Mouse (Mus musculus) forebrain, embryonic 14.5 days (tissue): ENCODE measurements at regions not wholly inside any gene's neighbourhood (a gene's known extent, or its start where the extent isn't known, plus 50 kb on each side); places are given as distances from the start of the nearest gene placed in this dataset.

Experiments used
- ATAC-seq: fragments of 200-750 bp; cut with Nextera tagmentation; 2 replicates; pipeline ENCODE4 v1.8.0; 2017; ENCODE audit warnings: mild to moderate bottlenecking, moderate library complexity
- DNase-seq: peaks from one replicate; pipeline ENCODE4 v3.0.0-alpha.2; 2015; ENCODE audit warnings: low spot score
- H3K27ac ChIP-seq: fragments of 300-500 bp; sonication (generic); 2 replicates; pipeline ENCODE4 v1.5.1; 2014; ENCODE audit warnings: low read depth, mild to moderate bottlenecking, control low read depth, low read length, moderate library complexity
- H3K27me3 ChIP-seq: fragments of 300-500 bp; sonication (generic); replicated peaks from 2 replicates; pipeline ENCODE4 v1.6.1; 2014; ENCODE audit warnings: low read length, control low read depth, mixed read lengths; ENCODE audit not compliant: control insufficient read depth, insufficient read depth
- H3K36me3 ChIP-seq: fragments of 300-500 bp; sonication (generic); 2 replicates; pipeline ENCODE4 v1.6.1; 2014; ENCODE audit warnings: low read length, control low read depth; ENCODE audit not compliant: control insufficient read depth, insufficient read depth
- H3K4me1 ChIP-seq: fragments of 300-500 bp; sonication (generic); 2 replicates; pipeline ENCODE4 v1.6.1; 2014; ENCODE audit warnings: antibody characterized with exemption, low read length, control low read depth; ENCODE audit not compliant: control insufficient read depth, insufficient read depth
- H3K4me2 ChIP-seq: fragments of 300-500 bp; sonication (generic); 2 replicates; pipeline ENCODE4 v1.6.1; 2014; ENCODE audit warnings: mild to moderate bottlenecking, control low read depth, low read length
- H3K4me3 ChIP-seq: fragments of 300-500 bp; sonication (generic); 2 replicates; pipeline ENCODE4 v1.5.1; 2014; ENCODE audit warnings: low read depth, low read length, control low read depth
- H3K9ac ChIP-seq: fragments of 300-500 bp; sonication (generic); 2 replicates; pipeline ENCODE4 v1.6.1; 2014; ENCODE audit warnings: mild to moderate bottlenecking, low read length, control low read depth, moderate library complexity
- H3K9me3 ChIP-seq: fragments of 300-500 bp; sonication (generic); replicated peaks from 2 replicates; pipeline ENCODE4 v1.6.1; 2016; ENCODE audit warnings: low read length, control low read depth, mixed read lengths; ENCODE audit not compliant: control insufficient read depth
- WGBS: fragments of 180-500 bp; shearing (Covaris S2); extraction: QIAGEN DNeasy Blood & Tissue Kit; methylation state at CpG from one replicate; pipeline ENCODE4 v1.1.7; 2014; 5-methylcytosine and 5-hydroxymethylcytosine counted together

DNA sequence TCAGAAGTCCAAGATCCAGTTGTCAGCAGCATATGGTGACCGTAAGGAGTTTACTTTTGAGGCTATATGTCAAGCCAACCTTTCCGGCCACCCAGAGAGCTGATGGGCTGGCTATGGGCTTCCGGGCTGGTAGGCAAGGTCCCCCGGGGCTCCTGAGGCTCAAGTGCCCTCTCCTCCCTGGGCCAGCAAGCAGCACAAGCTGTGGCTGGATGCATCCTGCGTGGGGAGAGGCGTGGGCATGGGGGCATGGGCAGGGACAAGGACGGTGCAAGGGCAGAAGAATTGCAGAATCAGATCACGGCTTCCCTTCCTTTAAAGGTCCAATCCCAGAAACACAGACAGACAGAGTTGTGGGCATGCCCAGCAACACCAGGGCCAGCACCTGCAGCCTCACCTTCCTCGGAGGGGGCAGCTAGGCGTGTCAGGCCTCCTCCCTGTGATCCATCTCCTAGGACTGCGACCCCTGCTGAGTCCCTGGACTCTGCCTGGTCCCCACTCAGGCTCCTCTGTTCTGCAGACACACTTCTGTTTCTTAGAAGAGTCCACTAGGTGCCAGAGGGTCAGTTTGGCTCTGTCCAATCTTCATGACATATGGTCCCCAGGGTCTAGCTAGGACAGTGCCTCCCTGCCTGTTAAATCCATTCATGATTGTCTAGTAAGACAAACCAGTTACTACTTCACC lies 111.8 kb upstream of the Lemd2 start:
- H3K4me2 ChIP-seq, result no peak overlapping the region
- no peaks in the 10 kb centered on the region for H3K36me3 ChIP-seq
- no peak overlapping the region for H3K9ac ChIP-seq
- H3K4me3 ChIP-seq, result no peak overlapping the region
- no peaks in the 10 kb centered on the region for H3K27me3 ChIP-seq
- ATAC-seq, result no peak
- DNase-seq, result no peak
- WGBS, result 86% methylated on average over 11 of the region's 11 CpGs
- no peaks in the 10 kb centered on the region for H3K9me3 ChIP-seq
- H3K27ac ChIP-seq, result no peak overlapping the region
- H3K4me1 ChIP-seq, result peaks cover 27% of the 10 kb centered on the region

DNA sequence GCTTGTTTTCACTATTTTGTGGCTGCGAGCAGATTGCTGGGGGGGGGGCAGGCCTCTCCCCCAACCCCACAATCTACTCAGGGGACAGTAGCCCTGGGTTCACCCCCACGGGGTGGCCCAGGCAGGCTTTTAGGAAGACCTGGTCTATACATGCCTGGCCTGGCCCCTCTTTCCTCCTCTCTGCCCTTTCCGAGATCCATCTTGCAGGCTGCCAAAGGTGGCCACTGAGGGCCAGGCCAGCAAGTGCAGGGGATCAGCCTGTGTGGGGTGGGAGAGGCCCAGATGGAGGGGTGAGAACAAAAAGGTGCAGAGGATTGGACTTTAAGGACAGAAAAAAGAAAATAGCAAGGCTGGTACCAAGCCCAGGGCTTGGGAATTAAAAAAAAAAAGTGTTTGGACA lies 111.2 kb upstream of the Lemd2 start:
- peak; percentile 24; the same call in 1 of the 2 replicates for ATAC-seq
- no peaks in the 10 kb centered on the region for H3K27me3 ChIP-seq
- H3K27ac ChIP-seq, result no peak overlapping the region
- H3K9me3 ChIP-seq, result no peaks in the 10 kb centered on the region
- H3K36me3 ChIP-seq, result no peaks in the 10 kb centered on the region
- H3K4me1 ChIP-seq, result peaks cover 27% of the 10 kb centered on the region
- DNase-seq, result no peak
- no peak overlapping the region for H3K4me3 ChIP-seq
- H3K9ac ChIP-seq, result no peak overlapping the region
- H3K4me2 ChIP-seq, result no peak overlapping the region
- 26% methylated on average over 3 of the region's 3 CpGs for WGBS

- Histone ChIP-seq H3K4me2 (no peak overlapping the region), H3K9me3 (no peaks in the 10 kb centered on the region), H3K4me3 (no peak overlapping the region), H3K27ac (no peak overlapping the region), H3K36me3 (no peaks in the 10 kb centered on the region), H3K9ac (no peak overlapping the region), H3K27me3 (no peaks in the 10 kb centered on the region), H3K4me1 (peaks cover 27% of the 10 kb centered on the region)
- DNase-seq (peak; percentile 89), ATAC-seq (peak; percentile 78)
- WGBS, result 45% methylated on average over 7 of the region's 7 CpGs
Measured at GRCm38 (mm10) chr17:27314821-27315392, 110.6 kb upstream of the Lemd2 start.

- no peak overlapping the region for H3K9ac ChIP-seq
- H3K4me1 ChIP-seq, result no peaks in the 10 kb centered on the region
- H3K4me2 ChIP-seq, result no peak overlapping the region
- no peak for DNase-seq
- H3K27ac ChIP-seq, result no peak overlapping the region
- H3K27me3 ChIP-seq, result no peaks in the 10 kb centered on the region
- ATAC-seq, result no peak
- no peaks in the 10 kb centered on the region for H3K9me3 ChIP-seq
- no peaks in the 10 kb centered on the region for H3K36me3 ChIP-seq
- WGBS, result 60% methylated on average over 4 of the region's 4 CpGs
- H3K4me3 ChIP-seq, result no peak overlapping the region
Measured at GRCm38 (mm10) chr17:27308933-27309332, 104.7 kb upstream of the Lemd2 start.

DNA sequence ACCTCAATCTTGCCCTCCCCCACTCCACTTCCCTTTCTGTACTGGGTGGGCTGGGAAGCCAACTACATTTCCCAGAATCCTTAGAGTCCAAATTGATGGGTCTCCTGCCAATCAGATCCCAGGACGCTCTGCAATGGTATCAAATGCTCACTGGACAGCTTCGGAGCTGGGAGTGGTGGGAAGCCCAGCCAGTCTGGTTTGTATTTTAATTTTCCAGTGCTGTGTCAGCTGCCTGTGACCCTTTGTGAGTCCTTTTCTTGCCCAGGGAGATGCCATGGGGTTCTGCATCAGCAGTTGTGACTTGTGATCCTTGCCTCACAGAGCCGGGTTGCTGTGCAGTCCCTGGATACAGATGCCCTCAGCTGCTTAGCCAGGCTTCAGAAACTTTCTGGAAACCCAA lies 100.6 kb upstream of the Lemd2 start:
- Histone ChIP-seq H3K27ac (no peak overlapping the region), H3K4me2 (no peak overlapping the region), H3K9ac (no peak overlapping the region), H3K9me3 (no peaks in the 10 kb centered on the region), H3K4me1 (no peaks in the 10 kb centered on the region), H3K27me3 (no peaks in the 10 kb centered on the region), H3K4me3 (no peak overlapping the region), H3K36me3 (no peaks in the 10 kb centered on the region)
- WGBS, result 59% methylated on average over 3 of the region's 3 CpGs
- ATAC-seq (0 out of 2 replicates have a peak, but pooled peaks have one; percentile 55), DNase-seq (peak; percentile 41)

DNA sequence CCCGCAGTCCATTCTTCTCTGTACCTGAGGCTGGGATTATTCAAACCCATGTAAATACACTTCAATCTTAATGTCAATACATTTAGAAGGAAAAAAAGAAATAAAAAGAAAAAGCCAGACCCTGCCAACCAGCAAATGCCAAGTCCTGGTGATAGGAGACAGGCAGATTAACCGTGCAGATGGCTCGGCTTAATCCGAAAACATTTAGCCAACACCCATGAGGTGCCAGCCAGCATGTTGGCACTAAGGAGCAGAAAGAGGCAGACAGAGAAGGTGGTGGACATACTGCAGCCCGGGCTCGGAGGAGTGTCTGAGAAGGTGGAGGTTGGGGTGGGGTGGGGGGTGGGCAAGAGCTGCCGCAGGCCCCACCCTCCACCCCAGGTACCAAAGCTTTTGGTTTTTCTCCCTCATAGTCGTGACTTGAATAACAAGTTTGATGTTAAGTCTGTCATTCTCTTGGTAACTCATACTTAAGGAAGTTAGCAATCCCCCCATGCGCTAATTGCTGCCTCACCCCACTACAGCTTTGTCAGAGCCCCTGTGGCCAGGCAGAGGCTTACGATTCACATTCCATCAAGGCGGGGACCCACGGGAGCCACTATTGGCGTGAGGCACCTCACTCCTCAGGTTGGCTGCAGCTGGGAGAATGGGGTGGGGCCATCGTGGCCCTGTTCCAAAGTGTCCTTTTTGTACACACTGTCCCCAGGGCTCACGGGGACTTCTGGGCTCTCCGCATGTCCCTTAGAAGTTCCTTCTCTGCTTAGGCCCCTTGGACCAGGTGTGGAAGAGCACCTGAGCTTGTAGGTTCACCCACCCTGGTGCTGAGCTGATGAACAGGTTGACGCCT lies 99.6 kb upstream of the Lemd2 start:
- Histone ChIP-seq H3K4me2 (no peak overlapping the region), H3K9me3 (no peaks in the 10 kb centered on the region), H3K9ac (no peak overlapping the region), H3K4me1 (no peaks in the 10 kb centered on the region), H3K36me3 (no peaks in the 10 kb centered on the region), H3K27me3 (no peaks in the 10 kb centered on the region), H3K27ac (no peak overlapping the region), H3K4me3 (no peak overlapping the region)
- peak; percentile 76 for DNase-seq
- ATAC-seq, result 0 out of 2 replicates have a peak, but pooled peaks have one; percentile 34
- 76% methylated on average over 17 of the region's 17 CpGs for WGBS

DNA sequence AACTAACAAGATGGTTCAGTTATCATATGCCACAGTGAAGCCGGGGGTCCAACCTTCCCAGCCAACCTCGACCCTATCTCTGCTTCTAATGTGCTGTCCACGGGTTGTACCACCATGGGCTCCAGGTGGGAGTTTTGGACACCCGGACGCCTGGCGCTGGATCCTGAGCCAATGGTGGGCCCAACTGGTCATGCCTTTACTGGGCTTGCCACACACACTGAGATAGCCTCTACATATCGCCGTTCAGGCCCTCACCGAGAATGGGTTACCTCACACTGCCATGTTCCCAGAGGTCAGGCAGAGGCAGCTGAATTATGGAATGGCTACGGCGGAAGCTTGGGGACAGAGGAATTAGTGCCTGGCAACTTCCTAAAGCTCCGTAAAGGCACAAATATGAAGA lies 98.8 kb upstream of the Lemd2 start:
- no peak overlapping the region for H3K4me2 ChIP-seq
- DNase-seq (no peak), ATAC-seq (no peak)
- no peaks in the 10 kb centered on the region for H3K27me3 ChIP-seq
- H3K9me3 ChIP-seq, result no peaks in the 10 kb centered on the region
- H3K4me1 ChIP-seq, result no peaks in the 10 kb centered on the region
- H3K9ac ChIP-seq, result no peak overlapping the region
- no peak overlapping the region for H3K4me3 ChIP-seq
- 94% methylated on average over 12 of the region's 12 CpGs for WGBS
- H3K27ac ChIP-seq, result no peak overlapping the region
- H3K36me3 ChIP-seq, result no peaks in the 10 kb centered on the region

GRCm38 (mm10) chr17:27301376-27301775 lies 97.1 kb upstream of the Lemd2 start:
- H3K36me3 ChIP-seq, result no peaks in the 10 kb centered on the region
- WGBS, result 53% methylated on average over 11 of the region's 11 CpGs
- ATAC-seq (no peak), DNase-seq (no peak)
- no peak overlapping the region for H3K27ac ChIP-seq
- H3K4me2 ChIP-seq, result no peak overlapping the region
- no peaks in the 10 kb centered on the region for H3K4me1 ChIP-seq
- H3K27me3 ChIP-seq, result no peaks in the 10 kb centered on the region
- 0 out of 2 replicates have a peak, but pooled peaks cover 3% of the 10 kb centered on the region for H3K9me3 ChIP-seq
- H3K9ac ChIP-seq, result no peak overlapping the region
- no peak overlapping the region for H3K4me3 ChIP-seq

GRCm38 (mm10) chr17:27299297-27299696 lies 95.0 kb upstream of the Lemd2 start:
- Histone ChIP-seq H3K9ac (no peak overlapping the region), H3K4me2 (no peak overlapping the region), H3K4me3 (no peak overlapping the region), H3K27ac (no peak overlapping the region), H3K27me3 (no peaks in the 10 kb centered on the region), H3K9me3 (0 out of 2 replicates have a peak, but pooled peaks cover 3% of the 10 kb centered on the region), H3K4me1 (no peaks in the 10 kb centered on the region), H3K36me3 (no peaks in the 10 kb centered on the region)
- 81% methylated on average over 4 of the region's 4 CpGs for WGBS
- no peak for DNase-seq
- ATAC-seq, result no peak
